Mouse (Mus musculus): ENCODE results near the gene Ank3.
"Not testable (repeated sequence)": the region's sequence is repeated elsewhere in the genome, so short reads cannot be mapped to it uniquely, and the experiment has no call there.

The Ank3 gene

DNA sequence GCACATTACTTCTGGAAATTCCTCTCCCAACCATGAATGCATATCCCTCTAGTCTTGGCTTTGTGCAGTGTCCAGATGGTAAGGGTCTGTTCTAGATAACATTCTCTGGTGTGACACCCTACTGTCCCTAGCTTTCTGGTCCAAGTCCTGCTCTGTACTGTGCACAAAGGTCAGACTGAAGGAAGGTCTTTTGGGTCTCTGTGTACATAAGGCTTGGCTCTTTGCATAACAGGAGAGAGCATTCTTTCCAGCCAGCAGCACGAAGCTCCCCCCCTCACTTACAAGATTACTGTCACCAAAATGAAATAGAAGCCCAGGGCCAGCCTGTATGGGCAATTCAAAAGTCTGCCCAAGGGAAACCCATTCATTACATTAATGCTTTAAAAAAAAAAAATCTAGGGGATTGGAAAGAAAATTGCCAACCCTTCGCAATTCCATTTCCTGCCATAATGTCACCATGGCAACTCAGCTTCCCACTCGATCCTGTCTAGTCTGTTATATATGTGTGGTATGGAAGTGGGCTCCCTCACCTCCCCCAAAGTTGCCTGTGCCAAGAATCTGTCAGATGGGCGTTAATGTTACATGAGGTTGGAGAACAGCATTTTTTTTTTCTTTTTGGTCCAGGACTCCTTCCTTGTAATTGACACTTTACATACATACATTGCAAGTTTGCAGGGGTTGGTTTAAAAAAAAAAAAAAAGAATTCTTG lies 460.5 kb downstream of the Ank3 start:
- no peak for DNase-seq

DNA sequence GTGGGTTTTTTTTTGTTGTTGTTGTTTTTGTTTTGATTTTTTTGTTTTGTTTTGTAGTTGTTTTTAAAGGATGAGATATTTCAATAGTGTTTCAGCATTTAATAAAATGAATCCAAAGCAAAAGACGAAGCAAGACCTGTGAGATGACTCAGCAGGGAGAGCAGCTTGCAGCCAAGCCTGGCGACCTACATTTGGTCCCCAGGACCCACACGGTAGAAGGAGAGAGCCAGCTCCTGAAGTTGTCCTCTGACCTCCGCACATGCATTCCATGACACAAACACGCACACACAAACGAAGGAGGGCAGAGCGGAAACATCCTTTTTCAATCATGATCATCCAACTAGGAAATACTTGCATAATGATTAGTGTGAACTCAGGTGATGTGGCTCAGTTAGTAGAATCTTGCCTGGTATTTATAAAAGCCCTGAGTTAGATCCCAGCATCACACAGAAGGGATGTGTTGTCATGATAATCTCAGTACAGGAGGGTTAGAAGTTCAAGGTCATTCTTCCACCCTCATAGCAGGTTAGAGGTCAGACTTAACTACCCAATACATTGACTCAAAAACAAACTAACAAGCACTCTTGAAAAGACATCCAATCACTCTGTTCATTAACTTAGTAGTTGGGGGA lies 461.4 kb downstream of the Ank3 start:
- no peak for DNase-seq

DNA sequence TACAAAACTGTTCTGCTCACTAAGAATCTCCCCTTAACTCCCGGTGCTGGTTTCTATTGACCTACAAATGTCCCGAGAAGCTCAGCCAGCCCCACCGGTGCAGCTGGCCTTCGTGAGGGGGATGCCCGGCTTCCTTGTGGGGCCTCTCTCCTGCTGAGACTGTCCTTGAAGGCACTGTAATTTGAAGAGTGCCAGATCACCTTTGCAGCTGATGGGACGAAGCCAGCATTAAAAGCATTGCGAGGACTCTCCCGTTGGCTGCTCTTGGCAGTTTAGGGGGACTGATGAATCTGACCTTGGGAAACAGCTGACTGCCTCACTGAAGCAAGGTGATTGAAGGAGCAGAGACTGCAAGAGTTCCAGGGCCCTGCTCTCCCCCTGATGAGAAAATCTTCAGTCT lies 464.3 kb downstream of the Ank3 start:
- DNase-seq: no peak

DNA sequence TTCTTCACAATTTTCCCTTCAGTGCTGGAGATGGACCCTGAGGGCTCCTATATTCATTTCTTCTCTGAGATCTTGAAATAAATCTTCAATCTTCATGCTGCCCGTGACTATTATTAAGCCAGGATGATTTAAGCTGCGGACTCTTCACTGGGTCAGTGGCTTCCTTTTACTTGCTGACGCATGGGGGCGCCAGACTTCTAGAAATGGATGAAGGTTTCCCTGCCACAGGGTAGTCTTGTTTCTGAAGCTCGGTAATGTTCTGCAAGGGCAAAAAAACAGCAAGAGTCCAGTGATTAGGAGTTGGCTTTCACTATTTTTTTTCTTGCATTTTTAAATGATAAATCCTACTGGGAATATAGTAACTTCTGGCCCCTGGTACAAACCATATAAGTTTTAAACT lies 471.8 kb downstream of the Ank3 start:
- peak in 1 of 2 experiments; percentile 64 for DNase-seq

DNA sequence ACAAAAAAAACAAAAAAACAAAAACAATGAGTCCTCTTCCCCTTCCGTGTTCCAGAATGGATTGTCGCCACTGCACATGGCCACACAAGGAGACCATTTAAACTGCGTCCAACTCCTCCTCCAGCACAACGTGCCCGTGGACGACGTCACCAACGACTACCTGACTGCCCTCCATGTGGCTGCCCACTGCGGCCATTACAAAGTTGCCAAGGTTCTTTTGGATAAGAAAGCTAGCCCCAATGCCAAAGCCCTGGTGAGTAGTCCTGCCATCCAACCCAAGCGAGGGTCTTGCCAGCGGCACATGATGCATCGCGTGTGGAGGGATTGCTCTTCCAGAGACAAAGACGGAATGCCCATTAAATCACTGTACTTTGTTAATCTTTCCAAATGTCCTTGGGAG lies 472.4 kb downstream of the Ank3 start:
- no peak for DNase-seq

DNA sequence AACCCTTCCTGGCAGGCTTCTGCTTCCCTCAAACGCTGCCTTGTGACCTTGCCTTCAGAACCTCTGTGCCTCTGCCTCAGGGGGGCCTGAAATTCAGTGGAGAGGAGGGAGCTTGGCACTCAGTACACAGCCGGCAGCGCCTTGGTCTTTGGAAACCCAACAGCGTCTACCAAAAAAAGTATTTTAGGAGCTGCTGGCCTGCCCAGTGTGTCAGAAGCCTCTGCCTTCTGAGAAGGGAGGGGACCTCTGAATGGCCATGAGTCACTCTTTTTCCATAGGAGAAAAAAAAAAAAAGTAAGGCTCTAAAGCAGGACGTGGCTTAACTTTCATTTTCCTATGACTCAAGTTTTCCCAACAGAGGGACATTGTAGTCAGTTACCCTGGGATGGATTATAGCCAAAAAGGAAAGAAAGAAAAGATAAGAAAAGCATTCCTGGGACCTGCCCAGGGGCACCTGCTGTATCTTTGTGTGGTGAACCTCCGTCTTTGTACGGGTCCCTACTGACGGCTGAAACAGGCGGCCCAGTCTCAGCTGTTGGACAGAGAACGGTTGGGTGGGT lies 473.7 kb downstream of the Ank3 start:
- DNase-seq: no peak

DNA sequence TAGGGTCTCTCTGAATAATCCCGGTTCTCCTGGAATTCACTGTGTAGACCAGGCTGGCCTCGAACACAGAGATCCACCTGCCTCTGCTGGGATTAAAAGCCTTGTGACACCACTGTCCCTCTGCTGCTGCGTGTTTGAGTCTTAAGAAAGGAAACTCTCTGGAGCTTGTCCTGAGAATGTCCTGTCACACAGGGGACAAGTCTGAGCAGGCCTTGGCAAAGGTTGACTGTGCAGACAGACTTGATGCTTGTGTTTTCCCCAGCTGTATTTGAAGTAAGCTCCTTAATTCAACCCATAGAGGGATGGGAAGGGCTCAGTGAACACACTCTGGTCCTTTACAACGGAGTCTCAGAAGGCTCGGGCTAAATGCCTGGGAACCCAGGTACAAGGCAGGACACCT lies 474.3 kb downstream of the Ank3 start:
- no peak for DNase-seq

DNA sequence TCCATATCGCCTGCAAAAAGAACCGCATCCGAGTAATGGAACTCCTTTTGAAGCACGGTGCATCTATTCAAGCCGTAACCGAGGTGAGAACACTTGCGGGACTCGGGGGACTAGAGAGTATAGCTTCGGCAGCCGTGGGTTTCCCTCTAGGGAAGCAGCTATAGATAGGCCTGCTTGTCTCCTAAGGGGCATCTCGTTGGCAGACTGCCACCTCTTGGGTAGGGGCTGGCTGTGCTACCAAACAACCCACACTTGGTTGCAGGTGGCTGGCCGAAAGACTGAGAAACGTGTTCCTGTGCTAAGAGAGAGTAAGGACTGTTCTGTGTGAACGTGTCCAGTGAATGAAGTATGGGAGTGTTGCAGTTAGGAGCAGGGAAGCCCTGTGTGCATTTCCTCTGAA lies 476.2 kb downstream of the Ank3 start:
- DNase-seq: no peak

DNA sequence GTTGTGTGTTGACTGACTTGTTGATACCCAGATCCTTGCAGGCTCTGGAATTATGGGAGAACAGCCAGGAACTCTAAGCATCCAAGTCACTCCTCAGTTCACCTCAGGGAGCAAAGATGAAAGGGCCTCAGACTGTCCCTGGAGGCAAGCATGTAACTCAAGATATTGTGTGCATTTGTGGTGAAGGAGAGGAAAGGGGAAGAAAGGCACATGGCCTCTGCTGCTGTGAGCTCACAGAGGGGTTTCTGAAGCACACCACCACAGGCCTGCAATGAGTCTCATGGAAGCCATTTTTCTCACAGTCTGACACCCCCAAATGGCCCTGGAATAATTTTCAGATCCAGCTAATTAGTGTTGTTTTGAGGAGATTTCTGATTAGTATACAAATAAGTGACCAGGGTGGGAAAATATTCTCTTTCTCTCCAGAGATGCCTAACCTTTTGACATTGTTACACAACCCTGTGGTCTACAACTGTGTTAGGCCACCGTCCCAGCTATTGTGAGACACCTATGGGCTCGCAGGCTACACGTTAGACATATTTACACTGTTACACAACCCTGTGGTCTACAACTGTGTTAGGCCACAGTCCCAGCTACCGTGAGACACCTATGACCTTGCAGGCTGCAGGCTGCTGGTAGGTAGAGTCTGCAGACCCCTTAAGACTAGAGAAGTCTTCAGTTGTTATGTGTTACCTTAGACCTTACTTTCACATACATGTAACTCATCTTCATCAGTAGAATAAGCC lies 485.5 kb downstream of the Ank3 start:
- DNase-seq: no peak

DNA sequence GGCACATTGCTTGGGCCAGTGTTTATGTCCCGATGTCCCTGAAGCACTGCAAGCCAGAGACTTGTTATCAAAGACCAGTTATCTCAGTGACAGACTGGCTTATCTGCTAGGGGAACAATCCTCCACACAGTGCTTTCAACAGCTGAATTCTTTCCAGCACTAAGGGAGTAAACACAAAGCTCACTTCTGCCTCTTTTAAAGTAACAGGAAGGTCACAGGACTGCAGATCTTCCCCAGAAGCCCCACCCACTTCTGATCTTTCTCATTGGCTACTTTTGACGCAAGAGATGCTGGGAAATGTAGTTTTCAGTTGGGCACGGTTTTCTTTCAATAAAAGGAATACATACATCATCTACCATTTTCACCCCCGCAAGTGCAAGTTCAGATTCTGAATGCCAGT lies 489.8 kb downstream of the Ank3 start:
- peak in 1 of 2 experiments; percentile 9 for DNase-seq

DNA sequence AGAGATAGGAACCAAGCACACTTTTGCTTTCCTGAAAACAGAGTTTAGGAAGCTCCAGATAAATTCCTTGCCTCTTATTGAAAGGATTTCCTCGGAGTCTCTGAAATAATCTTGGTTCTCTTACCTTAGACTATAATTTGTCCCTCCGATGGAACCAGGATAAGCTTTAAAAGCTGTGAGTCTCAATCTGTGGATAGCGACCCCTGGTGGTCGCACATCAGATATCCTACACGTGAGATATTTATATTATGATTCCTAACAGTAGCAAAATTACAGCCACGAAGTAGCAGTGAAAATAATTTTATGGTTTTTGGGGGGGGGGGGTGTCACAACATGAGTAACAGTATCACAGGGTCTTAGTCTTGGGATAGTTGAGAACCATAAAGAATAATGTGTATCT lies 491.2 kb downstream of the Ank3 start:
- peak in 1 of 2 experiments; percentile 13 for DNase-seq

DNA sequence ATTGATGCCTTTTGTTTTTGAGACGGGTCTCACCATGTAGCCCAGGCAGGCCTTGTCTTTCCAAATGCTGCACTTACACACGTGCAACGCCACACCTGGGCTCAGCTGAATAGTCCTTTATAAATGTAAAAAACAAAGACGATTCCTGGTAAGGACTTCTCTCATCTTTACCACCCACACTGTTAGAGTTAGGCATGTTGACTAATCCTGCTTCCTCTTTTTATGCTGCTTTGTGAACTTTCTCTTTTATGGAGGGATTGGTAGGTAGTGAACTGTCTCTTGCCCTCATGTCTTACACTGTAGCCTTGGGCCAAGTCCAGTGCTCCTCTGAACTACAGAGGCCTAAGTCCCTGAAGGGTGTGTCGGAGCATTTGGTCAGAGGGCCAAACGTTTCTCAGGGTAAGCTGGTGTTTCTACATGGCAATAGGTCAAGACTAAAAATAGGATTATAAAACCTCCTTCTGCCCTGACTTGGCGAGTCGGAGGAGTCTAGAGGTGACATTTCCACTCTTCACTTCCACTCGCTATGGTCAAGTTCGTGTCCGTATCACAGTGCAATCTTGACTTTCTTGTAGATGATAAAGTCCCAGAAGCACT lies 491.9 kb downstream of the Ank3 start:
- DNase-seq: no peak

DNA sequence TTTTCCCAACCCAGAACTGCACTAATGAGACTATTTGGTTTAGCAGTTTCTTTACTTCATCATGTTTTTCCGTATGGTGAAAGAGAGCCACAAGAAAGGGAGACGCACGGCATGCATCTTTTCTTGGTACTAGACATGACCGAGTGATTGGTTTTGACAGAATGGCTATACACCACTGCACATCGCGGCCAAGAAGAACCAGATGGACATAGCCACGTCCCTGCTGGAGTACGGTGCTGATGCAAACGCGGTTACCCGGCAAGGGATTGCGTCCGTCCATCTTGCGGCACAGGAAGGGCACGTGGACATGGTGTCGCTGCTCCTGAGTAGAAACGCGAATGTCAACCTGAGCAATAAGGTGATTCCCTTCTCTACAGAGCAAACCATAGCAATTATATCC lies 493.6 kb downstream of the Ank3 start:
- DNase-seq: no peak

DNA sequence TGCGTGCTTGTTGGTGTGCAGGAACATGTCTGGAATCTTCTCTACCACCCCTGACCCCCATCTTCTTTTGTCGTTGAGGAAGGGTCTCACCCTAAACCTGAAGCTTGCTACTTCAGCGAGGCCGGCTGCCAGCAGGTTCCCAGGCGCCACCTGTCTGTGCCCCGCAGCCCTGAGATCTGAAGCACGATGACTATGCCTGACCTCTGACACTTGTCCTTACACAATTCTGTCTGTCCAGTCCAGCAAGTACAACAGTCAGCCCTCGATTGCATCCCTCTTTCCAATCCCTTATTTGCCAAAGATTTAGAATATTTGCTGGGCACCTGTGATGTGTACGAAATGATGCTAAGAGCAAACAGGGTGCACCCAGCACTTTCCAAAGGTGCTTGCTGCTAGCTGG lies 497.0 kb downstream of the Ank3 start:
- no peak for DNase-seq

DNA sequence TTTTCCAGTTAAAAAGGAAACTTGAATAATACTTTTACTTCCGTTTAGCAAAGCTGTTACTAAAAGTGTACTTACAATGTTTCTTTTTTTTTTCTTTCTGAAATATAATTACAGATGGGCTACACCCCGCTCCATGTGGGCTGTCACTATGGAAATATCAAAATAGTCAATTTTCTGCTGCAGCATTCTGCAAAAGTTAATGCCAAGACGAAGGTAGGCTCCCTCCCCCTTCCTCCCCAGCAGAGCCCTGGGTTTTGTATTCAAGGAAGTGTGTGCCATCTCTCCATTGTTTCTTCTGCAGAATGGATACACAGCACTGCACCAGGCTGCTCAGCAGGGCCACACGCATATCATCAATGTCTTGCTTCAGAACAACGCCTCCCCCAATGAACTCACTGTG lies 499.4 kb downstream of the Ank3 start:
- DNase-seq: no peak

DNA sequence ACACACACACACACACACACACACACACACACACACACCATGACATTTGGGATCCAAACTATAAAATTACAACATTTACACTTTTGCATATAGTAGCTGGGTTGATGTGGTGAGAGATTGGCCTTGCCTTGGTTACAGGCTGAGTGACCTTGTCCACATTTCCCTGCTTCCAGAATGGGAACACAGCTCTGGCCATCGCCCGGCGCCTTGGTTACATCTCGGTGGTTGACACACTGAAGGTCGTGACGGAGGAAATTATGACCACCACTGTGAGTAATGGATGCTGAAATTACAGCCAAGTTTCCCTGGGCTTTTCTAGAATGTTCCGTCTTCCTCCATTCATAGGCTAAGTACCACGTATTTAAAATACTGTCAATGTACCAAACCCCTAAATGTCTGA lies 500.2 kb downstream of the Ank3 start:
- DNase-seq: no peak

DNA sequence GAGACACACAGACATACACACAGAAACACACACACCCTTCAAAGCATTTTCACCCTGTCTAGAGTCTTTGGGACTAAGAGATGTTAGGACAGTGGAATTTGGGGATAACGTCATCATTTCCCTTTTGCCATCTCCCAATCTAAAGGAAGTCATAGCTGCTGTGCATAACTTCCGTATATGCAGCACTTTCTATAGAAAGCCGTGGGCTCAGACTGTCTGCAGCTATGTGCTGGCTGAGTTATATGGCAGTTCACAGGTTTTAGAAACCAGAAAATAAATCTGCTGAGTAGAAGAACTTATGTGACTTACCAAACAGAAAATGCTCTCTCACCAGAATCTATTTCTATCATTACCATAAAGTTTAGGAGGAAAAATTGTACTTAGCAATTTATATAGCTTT lies 501.2 kb downstream of the Ank3 start:
- no peak for DNase-seq

DNA sequence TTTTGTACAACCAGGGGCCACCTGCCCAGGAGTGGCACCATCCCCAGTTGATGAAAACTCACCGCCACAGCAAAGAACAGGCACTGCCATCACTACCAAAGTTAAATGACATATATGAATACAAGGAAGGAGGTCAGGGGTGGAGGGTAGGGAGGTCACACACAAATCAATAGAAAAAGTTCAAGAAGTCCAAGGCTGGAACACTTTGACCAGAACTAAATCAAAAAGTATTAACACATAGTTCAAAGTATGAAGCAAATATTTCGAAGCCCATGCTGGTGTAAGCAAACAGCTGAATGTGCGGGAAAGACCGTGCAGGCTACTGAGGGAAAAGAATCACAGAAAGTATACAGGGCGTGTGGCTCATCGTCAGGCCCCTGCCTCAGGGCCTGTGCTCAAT lies 503.5 kb downstream of the Ank3 start:
- DNase-seq: no peak

DNA sequence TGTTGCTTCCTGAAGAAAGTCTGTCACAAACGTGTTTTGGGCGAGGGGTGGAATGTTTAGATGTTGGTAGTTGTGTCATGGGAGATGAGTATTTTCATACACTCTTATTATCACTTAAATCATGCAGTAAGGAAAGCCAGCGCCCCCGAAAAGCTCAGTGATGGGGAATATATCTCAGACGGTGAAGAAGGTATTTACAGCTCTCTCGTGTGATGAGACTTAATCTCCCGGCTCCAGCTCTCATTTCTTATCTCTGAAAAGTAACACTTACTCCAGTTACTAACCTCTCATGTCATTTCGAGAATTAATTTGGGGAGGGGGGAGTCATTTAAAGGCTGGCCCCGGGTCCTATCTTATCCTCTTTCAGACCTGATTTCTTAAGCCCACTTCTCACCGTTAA lies 505.7 kb downstream of the Ank3 start:
- DNase-seq: no peak

DNA sequence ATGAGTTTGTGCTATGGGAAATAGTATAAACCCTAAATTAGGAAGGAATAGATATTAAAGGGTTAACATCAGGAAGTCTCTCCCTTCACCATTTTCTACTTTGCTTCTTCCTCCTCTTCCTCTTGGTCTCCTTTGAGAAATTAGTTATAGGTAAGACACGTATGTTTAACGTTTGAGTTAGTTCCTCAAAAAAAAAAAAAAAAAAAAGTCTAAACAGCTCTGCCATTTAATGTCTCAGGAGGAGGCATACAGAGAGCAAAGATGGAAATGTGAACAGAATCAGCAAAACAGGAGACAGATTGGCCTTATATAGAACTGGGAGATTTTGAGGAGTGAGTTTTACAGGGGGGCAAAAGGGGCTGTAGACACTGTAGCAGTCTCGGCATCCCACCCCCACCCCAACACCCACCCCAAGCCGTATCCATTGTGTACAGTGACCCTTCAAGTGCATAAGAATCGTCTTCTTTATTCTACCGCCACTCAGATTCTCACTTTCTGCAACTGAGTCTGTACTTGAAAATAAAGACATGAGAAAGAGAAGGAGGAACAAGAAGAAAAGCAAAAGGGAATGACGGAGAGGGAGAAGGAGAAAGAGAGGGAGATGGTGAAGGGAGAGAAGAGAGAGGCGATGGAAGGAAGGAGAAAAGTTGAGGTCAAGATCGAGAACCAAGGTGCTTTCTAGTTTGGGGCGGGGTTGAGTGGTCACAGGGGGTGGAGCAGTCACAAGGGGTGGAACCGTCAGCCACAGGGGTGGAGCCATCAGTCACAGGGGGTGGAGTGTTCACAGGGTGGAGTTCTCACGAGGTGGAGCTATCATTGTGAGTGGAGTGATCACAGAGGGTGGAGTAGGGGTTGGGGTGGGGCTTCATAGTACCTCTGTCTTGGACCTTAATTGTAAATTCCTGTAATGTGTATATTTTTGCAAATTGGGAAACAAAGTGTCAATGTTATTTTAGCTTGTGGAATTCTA lies 509.5 kb downstream of the Ank3 start:
- DNase-seq: no peak

DNA sequence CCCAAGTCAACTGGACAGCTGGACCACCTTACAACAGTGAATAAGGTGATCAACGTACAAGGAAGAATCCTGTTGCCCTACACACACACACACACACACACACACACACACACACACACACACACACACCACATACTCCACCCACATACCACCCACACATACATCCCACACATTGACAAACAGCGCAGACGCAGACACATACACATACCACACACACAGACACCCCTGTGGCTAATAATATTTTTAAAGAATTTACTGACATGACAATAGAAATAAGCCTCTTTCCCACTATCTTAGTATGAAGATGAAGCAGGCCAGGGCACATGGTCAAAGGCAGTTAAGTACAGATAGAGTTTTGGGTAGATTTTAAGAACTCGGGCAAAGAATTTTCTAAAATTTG lies 511.3 kb downstream of the Ank3 start:
- DNase-seq: no peak

DNA sequence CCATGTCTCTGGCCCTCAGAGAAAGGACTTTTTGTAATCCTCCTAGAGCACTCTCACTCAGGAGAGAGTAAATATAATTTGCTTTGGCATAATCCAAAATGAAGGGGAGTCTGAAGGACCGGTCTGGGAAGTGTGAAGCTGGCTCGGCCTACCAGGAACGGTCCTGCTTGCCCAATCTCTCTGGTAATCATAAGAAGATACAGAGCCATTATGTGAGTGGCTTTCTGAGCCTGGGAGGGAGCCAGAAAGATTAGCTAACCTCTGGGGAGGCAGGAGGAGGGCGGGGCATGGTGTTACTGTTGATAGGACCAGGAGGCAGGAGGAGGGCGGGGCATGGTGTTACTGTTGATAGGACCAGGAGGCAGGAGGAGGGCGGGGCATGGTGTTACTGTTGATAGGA lies 511.7 kb downstream of the Ank3 start:
- DNase-seq: not testable (repeated sequence)

Measured in spleen, adult 18-20 months (tissue).